Mouse (Mus musculus): ENCODE results near the gene Xlr5c. TPM values are rescaled to one million over a fixed set of nuclear protein-coding genes. Genes with fewer than 3 reads are reported as not detected.
"Not testable (repeated sequence)": the region's sequence is repeated elsewhere in the genome, so short reads cannot be mapped to it uniquely, and the experiment has no call there.

Gene Xlr5c
- not detected in 2 replicates for total RNA-seq (2017)

GRCm38 (mm10) chrX:73292876-73293275, at the start of gene Xlr5c, which contains the start of gene Xlr5a:
Gene Xlr5c (minus strand): TSS chrX:73292976.
Gene Xlr5a (minus strand): TSS chrX:73292976.
- not testable (repeated sequence) for ATAC-seq (ENCODE audit: extremely low read depth, insufficient number of reproducible peaks, low FRiP score, poor library complexity, severe bottlenecking)

GRCm38 (mm10) chrX:73342483-73342895, 49.7 kb upstream of the Xlr5c start, which contains the start of gene Zfp275:
Gene Zfp275 (plus strand): TSS chrX:73342621.
- ATAC-seq (ENCODE audit: extremely low read depth, insufficient number of reproducible peaks, low FRiP score, poor library complexity, severe bottlenecking): peak; percentile 44; the same call in 1 of the 2 replicates

- ATAC-seq (ENCODE audit: extremely low read depth, insufficient number of reproducible peaks, low FRiP score, poor library complexity, severe bottlenecking): no peak
Observed at GRCm38 (mm10) chrX:73342068-73342467, 49.3 kb upstream of the Xlr5c start.

- ATAC-seq (ENCODE audit: extremely low read depth, insufficient number of reproducible peaks, low FRiP score, poor library complexity, severe bottlenecking): no peak
Observed at GRCm38 (mm10) chrX:73341473-73341872, 48.7 kb upstream of the Xlr5c start.

- ATAC-seq (ENCODE audit: extremely low read depth, insufficient number of reproducible peaks, low FRiP score, poor library complexity, severe bottlenecking): no peak
Observed at GRCm38 (mm10) chrX:73336740-73337139, 44.0 kb upstream of the Xlr5c start, which contains the start of gene Gm45015. Gene Gm45015 (minus strand): TSS chrX:73336840.

GRCm38 (mm10) chrX:73333548-73333947, 40.8 kb upstream of the Xlr5c start:
- no peak for ATAC-seq (ENCODE audit: extremely low read depth, insufficient number of reproducible peaks, low FRiP score, poor library complexity, severe bottlenecking)

GRCm38 (mm10) chrX:73327215-73327614, 34.4 kb upstream of the Xlr5c start:
- ATAC-seq (ENCODE audit: extremely low read depth, insufficient number of reproducible peaks, low FRiP score, poor library complexity, severe bottlenecking): no peak

- no peak for ATAC-seq (ENCODE audit: extremely low read depth, insufficient number of reproducible peaks, low FRiP score, poor library complexity, severe bottlenecking)
Observed at GRCm38 (mm10) chrX:73321029-73321428, 28.3 kb upstream of the Xlr5c start.

GRCm38 (mm10) chrX:73312522-73312921, 19.7 kb upstream of the Xlr5c start:
- ATAC-seq (ENCODE audit: extremely low read depth, insufficient number of reproducible peaks, low FRiP score, poor library complexity, severe bottlenecking): no peak

GRCm38 (mm10) chrX:73295745-73296144, 3.0 kb upstream of the Xlr5c start:
- ATAC-seq (ENCODE audit: extremely low read depth, insufficient number of reproducible peaks, low FRiP score, poor library complexity, severe bottlenecking): not testable (repeated sequence)

- ATAC-seq (ENCODE audit: extremely low read depth, insufficient number of reproducible peaks, low FRiP score, poor library complexity, severe bottlenecking): not testable (repeated sequence)
Observed at GRCm38 (mm10) chrX:73265270-73265669, 27.5 kb downstream of the Xlr5c start, which contains the start of gene Xlr3c. Gene Xlr3c (minus strand): TSS chrX:73265390.

GRCm38 (mm10) chrX:73262428-73262827, 30.3 kb downstream of the Xlr5c start:
- not testable (repeated sequence) for ATAC-seq (ENCODE audit: extremely low read depth, insufficient number of reproducible peaks, low FRiP score, poor library complexity, severe bottlenecking)

GRCm38 (mm10) chrX:73242821-73243325, 49.9 kb downstream of the Xlr5c start, which contains the start of gene Xlr4c:
Gene Xlr4c (minus strand): TSS chrX:73243130.
- ATAC-seq (ENCODE audit: extremely low read depth, insufficient number of reproducible peaks, low FRiP score, poor library complexity, severe bottlenecking): not testable (repeated sequence)

Other genes with a start within 250 kb of the Xlr5c start
- not detected in 2 replicates for gene Pnma3, start 228.2 kb downstream of the Xlr5c start, total RNA-seq (2017)
- gene Xlr4a, start 210.5 kb downstream of the Xlr5c start, total RNA-seq (2017): 14.2 and 15.1 TPM in 2 replicates
- 1.2 and 2.1 TPM in 2 replicates for gene Xlr3a, start 195.9 kb downstream of the Xlr5c start, total RNA-seq (2017)
- not detected in 2 replicates for gene Gm14685, start 175.9 kb downstream of the Xlr5c start, total RNA-seq (2017)
- gene Xlr5b, start 144.2 kb downstream of the Xlr5c start, total RNA-seq (2017): not detected in 2 replicates
- not detected in 2 replicates for gene DXBay18, start 143.5 kb downstream of the Xlr5c start, total RNA-seq (2017)
- not detected in 2 replicates for gene Spin2d, start 116.0 kb downstream of the Xlr5c start, total RNA-seq (2017)
- 10.7 and 12.6 TPM in 2 replicates for gene Xlr3b, start 100.8 kb downstream of the Xlr5c start, total RNA-seq (2017)
- 58.9 and 71.6 TPM in 2 replicates for gene Xlr4b, start 78.6 kb downstream of the Xlr5c start, total RNA-seq (2017)
- 5.0 and 5.4 TPM in 2 replicates for gene F8a, start 64.7 kb downstream of the Xlr5c start, total RNA-seq (2017)
- gene Xlr4c, start 49.8 kb downstream of the Xlr5c start, total RNA-seq (2017): 11.1 and 24.4 TPM in 2 replicates
- gene Xlr3c, start 27.6 kb downstream of the Xlr5c start, total RNA-seq (2017): not detected in 2 replicates
- not detected in 2 replicates for gene Xlr5a, start within 50 bp of the Xlr5c start, total RNA-seq (2017)
- not detected in 2 replicates for gene Gm45015, start 43.9 kb upstream of the Xlr5c start, total RNA-seq (2017)
- gene Zfp275, start 49.6 kb upstream of the Xlr5c start, total RNA-seq (2017): 12.5 and 17.9 TPM in 2 replicates
- gene Gm18336, start 105.8 kb upstream of the Xlr5c start, total RNA-seq (2017): not detected in 2 replicates
- gene Zfp92, start 118.1 kb upstream of the Xlr5c start, total RNA-seq (2017): not detected in 2 replicates
- gene Trex2, start 142.4 kb upstream of the Xlr5c start, total RNA-seq (2017): not detected in 2 replicates
- 17.5 and 19.8 TPM in 2 replicates for gene Haus7, start 166.1 kb upstream of the Xlr5c start, total RNA-seq (2017)
- gene Bgn, start 190.6 kb upstream of the Xlr5c start, total RNA-seq (2017): not detected in 2 replicates
- gene Atp2b3, start 210.1 kb upstream of the Xlr5c start, total RNA-seq (2017): not detected in 2 replicates